Mouse (Mus musculus): Measurements from ENCODE around the gene Cntln.

The Cntln gene

DNA sequence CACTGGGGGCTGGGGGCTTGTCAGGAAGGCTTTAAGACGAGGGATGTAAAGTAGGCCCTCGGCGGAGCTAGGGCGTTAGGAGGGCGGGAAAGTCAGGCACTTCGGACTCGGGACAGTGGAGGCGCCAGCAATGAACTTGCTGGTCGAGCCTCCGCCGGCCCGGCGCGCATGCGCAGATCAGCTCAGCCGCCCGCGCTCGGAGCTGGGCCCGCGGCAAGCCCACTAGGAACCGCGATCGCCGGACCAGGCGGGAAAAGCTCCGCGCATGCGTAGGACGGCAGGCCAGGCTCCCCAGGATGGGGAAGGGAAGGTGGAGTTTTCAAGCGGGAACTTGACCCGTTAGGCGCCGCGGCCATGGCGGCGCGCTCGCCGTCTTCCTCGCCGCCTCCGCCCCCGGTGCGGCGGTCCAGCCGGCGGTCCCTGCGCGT lies at the start of gene Cntln:
Cntln (plus strand) TSS at position 199 of the 428 bp plus-strand sequence.
- DNase-seq: peak; percentile 83 to 85

DNA sequence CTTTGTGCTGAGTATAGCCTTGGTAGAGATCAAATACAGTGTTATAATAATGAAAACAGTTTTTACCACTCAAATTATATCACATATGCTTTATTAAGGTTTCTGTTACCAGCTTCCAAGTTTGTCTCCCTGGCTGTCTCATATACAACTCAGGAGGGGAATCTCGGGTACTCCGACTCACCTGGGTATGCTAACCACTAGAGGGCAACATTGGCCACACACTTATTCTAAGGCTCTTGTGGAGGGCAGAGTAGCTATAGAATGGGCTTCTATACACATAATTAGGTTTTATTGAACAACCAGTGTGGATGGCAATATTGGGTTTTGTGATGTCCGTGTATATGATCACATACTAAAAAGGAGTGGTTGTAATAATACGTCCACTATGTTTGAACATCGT lies 47.1 kb upstream of the Cntln start:
- no peak for DNase-seq

DNA sequence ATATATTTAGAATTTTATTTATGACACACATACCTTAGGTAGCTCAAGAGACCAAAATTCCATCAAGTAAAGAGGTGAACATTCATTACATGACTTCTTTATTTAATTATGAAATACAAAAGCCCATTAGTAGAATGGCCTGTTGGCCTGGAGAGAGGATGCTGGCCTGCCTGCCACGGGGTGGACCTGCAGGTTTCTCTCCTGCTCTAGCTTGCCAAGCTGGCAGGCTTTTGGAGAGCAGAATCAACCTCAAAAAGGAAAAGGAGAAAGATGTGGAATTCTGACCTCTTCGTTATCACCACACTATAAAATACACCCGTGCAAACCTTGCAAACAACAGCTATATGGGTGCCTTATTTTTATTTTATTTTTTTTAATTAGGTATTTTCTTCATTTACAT lies 45.6 kb upstream of the Cntln start:
- no peak for DNase-seq

DNA sequence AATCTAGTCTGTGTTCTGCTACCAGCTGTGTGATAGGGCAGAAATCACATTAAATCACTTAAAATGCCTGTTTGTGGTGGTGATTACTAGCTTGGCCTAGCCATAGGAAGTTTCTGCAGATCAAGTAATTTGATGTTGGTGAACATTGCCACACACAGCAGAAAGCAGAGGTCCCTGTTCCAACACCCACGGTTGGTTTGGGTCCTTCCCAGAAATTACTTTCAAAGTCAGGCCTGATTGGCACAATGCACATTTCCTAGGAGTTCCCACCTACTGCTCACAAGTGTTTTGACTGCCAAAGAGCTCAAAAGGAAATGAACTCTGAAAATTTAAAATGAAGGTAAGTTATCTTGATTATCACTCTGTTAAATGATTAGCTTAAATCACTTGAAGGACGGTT lies 44.6 kb upstream of the Cntln start:
- no peak for DNase-seq

DNA sequence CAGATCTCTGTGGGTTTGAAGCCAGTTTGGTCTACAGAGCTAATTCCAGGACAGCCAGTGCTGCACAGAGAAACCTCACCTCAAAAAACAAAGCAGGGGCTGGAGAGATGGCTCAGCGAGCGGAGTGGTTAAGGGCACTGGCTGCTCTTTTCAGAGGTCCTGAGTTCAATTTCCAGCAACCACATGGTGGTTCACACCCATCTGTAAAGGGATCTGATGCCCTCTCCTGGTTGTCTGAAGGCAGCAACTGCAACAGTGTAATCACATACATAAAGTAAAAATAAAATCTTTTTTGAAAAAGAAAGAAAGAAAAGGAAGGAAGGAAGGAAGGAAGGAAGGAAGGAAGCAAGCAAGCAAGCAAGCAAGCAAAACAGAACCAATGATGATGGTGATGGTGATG lies 26.5 kb upstream of the Cntln start:
- DNase-seq: no peak

DNA sequence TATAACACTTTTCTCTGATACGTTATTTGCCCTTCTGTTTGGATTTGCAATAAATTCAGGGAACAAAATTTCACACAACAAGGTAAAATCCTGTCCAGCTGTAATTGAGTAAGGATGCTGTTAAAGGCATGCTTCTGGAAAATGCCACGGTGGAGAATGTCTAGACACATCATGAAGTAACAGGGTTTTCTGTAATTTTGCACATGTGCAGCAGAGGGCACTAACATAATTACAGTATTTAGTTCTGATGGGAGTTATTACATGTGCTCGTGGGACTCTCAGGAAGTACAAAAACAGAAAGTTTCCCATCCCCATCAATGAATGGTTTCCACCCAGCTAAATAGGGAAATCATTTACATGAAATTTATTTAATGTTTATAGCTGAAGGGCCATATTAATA lies 7.8 kb upstream of the Cntln start:
- peak in 1 of 2 experiments; percentile 7 for DNase-seq

DNA sequence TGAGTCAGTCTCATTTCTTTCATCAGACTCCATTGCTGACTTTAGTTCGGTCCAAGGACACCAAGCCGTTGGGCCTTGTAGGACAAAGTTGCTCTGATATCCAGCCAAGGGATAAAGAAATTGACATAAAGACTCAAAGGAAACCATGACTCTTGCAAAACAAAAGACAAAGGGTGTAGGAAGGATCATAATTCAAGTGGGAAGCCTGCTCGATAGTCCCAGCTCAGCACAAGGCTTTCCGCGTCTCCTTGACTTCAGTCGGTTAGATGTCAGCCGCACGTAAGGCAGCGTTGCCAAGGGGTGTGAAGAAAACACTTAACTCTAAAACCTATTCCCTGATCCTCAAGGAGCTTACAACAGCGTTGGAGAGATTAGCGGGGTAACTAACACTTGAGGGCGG lies 463 bp upstream of the Cntln start:
- DNase-seq: no peak

DNA sequence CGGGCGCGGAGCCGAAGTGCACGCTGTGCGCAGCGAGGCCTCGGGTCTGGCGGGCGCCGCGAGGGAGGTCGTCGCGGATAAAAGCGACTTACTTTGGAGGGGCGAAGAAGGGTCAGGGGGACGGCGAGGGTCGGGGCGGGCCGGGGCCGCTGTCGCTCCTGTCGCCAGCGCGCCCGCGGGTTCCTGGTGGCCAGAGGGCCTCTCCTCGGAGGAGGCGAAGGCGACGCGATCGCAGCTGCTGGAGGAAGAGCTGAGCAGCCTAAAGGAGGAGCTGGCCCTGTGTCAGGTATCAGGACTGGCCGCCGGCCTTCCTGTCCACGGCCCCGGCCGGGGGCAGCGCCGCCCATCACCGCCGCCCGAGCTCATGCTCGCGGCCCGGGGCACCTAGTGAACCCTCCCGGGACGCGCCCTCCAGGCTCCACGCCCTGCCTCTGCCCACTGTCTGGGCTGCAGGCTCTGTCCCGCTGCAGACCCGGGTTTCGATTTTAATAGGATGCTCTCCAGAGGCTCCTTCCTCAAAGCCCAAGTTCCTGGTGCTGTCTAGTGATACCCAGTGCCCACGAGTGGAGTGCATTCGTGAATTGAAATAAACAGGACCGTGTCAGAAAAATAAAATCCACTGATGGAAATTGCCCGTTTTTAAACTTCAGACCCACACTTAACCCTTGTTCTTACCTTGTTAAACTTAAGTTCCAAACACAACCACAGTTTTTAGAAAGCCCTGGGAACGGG lies 596 bp downstream of the Cntln start:
- peak in 1 of 2 experiments; percentile 34 for DNase-seq

DNA sequence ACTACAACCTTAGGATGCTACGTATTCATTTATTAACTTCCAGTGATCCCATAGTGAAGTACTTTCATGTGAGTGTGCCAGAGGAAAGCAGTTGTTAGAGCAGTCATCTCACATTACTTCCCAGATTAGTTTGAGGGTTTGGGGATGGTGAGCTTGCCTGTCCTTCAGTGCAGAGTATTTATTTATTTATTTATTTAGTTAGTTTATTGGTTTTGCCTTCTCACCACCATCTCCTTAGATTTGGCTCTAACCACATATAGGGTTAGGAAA lies 1.1 kb downstream of the Cntln start:
- no peak for DNase-seq

DNA sequence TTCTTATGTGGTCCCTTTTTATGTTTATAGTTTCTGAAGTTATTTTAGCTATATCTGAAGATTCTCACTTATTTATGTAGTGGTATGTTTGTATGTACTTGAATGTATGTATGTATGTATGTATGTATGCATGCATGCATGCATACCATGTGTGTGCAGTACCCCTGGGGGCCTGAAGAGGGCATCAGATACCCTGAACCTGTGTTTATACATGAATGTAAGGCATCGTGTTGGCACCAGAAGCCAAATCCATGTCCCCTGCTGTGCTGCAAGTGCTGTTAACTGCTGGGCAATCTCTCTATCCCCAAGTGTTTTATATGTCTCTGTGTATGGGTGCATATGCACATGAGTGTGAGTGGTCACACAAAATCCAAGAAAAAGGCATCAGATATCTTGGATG lies 34.3 kb downstream of the Cntln start:
- peak in 1 of 2 experiments; percentile 4 for DNase-seq

DNA sequence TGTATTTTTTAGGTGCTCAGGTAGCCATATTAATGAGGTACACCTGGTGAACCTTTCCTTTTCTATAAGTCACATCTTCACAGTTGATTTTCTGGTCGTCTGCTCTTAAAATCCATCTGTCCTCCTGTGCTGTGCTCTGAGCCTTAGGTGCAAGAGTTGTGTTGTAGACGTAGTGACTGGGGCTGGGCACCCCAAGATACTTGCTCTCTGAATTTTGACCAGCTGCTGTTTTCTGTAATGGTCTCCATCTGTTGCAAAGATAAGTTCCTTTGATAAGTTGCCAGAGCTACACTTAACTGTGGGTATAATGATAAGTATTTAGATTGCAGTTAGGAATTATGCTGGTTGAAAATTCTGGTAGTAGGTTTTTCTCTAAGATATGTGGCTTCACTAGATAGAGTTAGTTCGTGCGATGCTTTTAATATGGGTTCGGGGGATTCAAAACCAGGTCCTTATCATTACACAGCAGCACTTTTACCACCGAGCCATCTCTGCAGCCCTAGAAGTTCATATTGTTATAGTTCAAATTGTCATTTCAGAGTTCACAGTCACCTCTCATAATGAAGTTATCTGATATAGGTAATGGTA lies 50.3 kb downstream of the Cntln start:
- no peak for DNase-seq

DNA sequence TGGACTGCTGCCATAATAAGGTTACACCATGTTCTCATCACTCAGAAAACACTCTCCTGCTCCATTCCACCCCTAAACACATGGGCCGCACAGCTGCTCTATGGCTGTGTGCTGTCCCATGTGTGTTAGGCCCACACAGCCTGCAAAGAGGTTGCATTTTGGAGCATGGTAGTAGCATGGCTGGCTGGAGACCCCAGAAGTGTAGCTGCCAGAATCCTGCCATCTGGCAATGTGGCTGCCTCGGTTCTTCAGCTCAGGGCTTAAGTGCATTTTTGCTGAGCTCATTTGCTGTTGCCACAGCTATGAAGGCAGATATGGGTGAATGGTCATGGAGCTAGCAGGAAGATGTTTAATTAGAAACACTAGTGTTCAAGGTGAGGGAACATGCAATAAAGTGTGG lies 58.0 kb downstream of the Cntln start:
- DNase-seq: no peak

DNA sequence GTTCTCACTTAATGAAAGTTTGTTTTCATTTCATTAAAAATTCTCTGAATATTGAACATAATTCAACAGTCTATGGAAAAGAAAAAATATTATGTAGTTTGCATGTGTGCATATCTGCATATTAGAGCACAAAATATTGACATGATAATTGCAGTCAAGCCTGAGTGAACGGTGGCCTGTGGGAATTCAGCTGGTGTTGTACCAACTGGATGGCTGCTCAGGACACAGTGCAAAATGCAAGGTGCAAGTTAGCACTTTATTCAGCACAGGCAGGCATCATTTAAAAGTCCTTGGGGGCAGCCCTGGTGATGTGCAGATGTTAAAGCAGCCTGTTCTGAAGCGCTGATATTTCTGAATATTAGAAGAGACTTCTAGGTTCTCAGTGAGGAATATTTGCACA lies 58.5 kb downstream of the Cntln start:
- no peak for DNase-seq

DNA sequence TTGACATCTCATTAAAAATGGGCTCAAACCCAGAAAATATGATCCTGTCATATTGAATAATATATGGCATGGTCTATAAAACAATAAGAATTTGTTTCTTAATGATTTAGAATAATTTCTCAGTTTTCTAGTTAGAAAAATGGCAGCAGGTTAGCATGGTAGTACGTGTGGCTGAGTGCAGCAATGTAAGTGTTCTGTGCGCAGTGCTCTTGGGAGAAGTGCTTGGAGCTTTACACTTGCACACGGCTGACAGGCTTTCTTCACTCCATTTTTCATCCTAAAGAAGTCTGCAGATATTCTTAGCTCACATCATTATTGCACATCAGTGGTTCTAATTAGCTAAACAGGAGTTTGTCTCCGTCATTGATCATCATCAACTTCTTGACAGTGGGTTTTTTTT lies 60.0 kb downstream of the Cntln start:
- DNase-seq: no peak

DNA sequence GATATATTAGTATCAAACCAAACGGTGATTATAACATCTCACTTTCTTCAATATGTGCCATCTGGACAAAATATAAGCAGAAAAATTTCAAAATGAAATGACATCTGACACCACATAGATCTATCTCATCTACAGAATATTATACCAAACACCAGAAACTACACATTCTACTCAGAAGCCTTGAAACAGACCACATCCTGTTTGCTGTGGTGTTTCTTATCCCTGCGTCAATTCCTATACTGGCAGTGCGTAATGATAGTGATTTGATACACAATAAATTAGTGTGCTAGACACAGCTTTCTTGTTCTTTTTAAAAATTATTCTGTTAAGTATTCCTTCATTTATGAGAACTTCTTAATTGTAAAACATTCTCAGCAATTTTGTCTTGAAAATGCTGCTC lies 62.3 kb downstream of the Cntln start:
- no peak for DNase-seq

DNA sequence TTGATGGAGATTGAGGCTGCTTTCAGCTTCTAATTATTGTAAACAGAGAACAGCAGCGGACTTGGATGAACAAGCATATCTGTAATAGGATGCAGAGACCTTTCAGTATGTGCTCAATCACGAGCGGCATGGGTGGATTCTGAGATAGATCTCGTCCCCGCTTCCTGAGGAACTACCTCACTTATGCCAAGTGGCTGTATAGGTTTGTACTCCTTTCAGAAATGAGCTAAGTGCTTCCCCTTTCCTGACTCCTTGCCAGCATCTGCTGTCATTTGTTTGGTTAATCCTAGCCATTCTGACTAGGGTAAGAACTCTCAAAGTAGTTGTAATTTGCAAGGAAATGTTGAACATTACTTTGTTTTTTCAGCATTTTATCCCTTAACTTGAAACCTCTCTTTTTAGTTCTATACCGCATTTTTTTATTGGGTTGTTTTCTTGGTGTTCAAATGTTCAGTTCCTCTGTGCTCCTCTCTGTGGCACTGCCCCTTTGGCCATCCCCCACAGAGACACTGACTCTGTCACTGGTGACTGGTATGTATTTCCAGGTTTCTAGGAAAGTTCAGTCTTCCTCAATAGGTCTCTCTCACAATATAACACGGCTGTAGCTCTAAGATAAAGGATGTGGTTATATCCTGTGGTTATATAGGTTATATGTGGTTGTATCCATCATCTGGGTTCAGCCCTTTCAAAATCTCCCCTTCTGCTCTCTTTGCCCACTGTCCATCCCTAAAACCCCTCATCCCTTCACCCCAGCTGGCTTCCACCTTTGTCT lies 93.0 kb downstream of the Cntln start:
- no peak for DNase-seq

DNA sequence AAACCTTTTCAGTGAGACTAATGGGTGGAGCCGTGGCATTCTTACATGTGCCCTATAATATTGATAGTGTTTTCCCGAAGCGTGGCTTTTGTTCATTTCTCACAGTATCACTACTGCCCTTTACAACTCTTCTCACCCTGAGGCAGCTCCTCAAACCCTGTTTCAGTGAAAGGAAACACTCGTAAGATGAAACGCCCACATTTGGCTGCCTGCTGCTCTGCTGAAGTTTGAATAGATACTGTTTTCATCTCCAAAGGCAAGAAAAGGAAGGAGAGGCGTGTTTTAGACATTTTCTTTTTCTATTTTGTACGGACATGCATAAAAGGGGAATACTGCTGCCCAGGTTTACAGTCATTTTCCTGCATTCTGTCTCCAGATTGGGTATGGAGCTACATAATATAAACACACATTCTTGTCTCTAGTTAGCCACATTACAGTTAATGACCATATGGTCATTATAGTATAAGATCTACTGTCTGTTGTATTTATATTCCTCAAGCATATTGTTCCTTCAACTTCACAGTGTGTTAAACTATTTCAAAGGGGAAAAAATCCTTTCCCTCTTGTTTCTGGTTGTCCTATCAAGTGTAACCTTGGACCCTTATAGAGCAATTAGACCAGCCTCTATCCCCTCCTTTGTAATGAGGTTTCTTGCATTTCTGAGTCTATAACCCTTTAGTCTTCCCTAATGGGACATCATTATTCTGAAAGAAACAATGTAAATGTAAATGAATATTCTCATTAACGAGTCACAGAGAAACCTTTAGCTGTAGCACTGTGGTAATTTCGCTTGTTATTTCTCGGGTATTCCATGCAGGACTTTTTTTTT lies 111.6 kb downstream of the Cntln start:
- DNase-seq: no peak

DNA sequence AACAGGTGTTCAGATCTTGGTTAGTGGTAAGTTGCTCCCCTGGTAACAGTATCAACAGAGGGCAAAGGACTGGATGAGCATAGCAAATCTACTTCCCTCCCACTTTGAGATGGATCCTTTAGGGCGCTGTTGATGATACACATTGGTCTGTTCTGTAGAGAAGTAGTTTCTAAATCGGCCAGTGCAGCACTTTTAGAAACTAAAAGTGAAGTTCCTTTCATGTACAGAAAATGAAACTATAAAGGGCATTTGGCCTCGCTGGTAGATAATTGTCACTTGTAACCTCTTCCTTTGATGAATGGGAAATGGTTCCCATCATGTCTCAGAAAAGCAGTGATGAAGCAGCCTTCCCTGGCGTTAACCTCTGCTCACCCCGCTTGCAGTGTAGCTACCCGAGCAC lies 121.5 kb downstream of the Cntln start:
- DNase-seq: no peak

DNA sequence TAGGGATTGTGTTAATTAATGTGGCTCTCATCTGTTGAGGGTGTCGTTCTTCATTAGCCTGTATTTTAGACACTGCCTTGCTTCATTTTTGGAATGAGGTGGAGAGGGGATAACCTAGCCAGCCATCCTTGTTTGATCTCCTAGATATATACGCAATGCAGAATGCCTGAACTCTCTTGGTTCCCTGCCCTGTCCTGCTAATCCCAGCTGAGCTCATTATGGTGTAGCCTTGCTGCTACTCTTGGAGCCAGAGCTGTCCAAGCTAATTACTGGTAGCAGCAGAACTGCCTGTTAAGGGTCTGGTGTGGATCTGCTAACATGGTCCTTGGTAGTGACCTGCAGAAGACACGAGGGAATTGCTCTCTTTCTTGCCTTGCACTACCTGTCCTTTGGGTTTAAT lies 122.7 kb downstream of the Cntln start:
- DNase-seq: no peak

DNA sequence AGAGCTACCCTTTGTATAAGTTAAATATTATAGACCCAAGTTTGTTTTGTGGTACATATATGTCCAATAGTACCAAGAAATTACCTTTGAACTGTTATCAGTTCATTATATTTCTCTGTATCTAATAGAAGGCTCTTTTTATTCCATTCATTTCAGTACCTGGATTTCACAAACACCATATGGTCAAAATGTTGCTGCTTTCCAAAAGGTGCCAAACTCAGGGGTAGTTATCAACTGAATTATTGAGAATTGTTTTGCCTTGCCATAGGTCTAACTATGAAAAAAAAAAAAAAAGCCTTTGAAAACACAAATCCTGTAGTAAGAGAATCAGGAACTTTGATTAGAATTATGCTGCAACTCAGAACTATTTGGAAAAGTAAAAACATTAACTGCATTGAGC lies 126.7 kb downstream of the Cntln start:
- no peak for DNase-seq

DNA sequence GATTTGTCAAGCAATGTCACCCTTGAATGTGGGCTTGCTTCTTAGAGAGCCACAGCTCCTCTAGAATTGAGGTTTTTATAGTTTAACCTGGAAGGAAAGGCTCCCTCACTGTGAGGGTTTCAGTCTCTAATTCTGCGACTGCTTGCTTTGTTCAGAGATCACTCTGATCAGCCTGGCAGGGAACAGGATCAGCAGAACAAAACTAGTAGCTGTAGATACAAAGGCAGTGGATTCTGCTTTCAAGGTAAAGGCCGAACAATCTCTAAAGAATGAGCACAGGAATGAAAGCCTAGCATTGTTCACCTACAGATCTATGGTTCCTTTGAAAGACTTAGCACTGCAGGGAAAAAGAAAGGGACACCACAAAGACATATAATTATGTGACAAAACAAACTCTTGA lies 161.6 kb downstream of the Cntln start:
- DNase-seq: no peak

DNA sequence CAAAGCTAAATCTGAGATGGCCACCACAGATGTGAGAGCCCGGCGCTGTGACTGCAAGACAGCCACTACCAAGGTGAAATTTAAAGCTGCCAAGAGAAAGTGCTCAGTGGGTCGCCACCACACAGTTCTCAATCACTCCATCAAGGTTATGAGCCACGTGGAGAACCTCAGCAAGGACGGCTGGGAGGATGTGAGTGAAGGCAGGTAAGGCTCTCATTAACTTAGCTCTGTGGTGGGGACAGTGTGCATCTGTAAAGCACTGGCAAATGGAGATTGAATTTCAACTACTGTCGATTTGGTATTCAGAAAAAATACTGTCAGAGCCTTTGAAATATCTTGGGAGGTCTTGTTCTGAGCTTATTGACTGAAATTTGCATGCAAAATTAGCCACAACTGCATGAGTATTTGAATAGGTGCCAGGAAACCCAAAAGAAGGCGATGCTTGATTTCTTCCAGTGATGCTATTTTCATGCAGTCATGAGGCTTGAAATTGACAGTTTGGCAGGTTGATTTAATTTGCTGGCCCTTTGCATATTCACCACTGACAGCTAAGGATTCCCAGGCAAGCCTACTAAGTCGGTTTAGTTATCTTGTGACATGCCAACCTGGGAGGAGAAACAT lies 165.9 kb downstream of the Cntln start:
- no peak for DNase-seq

DNA sequence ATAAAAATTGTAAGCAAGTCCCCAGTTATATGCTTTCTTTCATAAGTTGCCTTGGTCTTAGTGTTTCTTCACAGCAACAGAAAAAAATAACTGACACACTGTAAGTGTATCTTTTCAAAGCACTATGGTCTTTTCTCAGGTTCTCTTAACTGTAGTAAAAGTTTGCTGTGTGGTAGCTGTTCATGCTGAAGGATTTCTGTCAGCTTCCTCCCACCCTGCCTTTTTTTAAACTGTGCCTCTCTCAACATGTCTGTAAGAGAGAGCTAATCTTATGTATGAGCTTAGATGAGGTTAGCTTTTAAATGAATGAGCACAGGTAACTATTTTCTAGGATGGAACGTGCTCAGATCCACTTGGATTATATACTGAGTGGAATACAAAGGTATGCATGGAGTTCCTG lies 170.5 kb downstream of the Cntln start:
- DNase-seq: no peak
